Mouse (Mus musculus): Measurements from ENCODE around the gene Gprin1.
A peak's percentile ranks its signal among the peaks of the same experiment; 100 is the strongest.

The Gprin1 gene

GRCm38 (mm10) chr13:54736931-54737330 is 12.7 kb downstream of the Gprin1 start:
- DNase-seq (ENCODE audit: extremely low read depth, low read depth, low spot score) = no peak

GRCm38 (mm10) chr13:54726131-54726530 is 23.5 kb downstream of the Gprin1 start:
- DNase-seq (ENCODE audit: extremely low read depth, low read depth, low spot score) = no peak

DNA sequence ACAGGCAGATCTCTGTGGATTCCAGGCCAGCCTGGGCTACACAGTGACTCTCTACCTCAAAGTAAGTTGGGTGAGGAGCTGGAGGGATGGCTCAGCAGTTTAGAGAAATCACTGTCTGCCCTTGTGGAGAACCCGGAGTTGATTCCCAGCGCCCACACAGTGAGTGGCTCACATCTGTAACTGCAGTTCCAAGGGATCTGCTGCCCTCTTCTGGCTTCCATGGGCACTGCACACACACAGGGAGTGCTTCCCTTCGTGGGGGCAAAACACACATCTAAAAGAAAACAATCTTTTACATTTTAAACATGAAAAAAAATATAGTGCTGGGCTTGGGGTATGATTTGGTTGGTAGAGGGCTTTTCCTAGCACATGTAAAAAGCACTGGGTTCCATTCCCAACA is 26.5 kb downstream of the Gprin1 start:
- DNase-seq (ENCODE audit: extremely low read depth, low read depth, low spot score) = no peak

DNA sequence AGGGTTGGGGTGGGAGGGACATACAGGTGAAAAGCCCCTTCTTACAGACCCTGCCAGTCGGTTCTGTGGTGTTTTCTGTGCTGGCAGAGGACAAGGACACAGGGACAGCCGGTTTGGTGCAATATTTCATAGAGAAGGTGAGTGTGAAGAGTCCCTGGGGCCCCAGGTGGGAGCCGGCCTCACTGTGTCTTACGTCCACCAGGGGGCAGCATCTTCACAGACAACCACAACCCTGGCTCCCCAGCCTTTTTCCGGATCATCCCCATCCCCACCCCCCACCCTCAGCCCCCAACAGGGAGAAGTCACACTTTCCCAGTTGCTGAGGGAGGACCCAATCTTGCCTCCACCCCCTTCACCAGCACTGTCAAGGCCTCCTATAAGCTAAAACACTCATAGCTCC is 32.8 kb downstream of the Gprin1 start:
- no peak for DNase-seq (ENCODE audit: extremely low read depth, low read depth, low spot score)

GRCm38 (mm10) chr13:54714996-54715395 is 34.7 kb downstream of the Gprin1 start:
- DNase-seq (ENCODE audit: extremely low read depth, low read depth, low spot score) = no peak

DNA sequence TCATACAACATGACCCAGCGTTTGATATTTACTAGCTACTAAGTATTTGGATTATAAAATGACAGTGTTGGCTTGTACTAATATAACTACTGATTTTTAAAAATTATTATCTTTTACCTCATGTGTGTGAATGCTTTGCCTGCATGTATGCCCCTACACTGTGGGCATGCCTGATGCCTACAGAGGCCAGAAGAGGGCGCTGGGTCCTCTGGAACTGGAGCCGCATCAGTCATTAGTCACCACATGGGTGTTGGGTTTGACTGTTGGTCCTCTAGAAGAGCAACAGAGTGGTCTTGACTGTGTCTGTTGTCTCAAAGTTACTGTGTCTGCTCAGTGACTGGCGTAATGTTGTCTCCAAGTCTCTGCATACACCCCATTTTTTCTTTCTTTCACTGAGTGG is 35.3 kb downstream of the Gprin1 start:
- no peak for DNase-seq (ENCODE audit: extremely low read depth, low read depth, low spot score)

- DNase-seq (ENCODE audit: extremely low read depth, low read depth, low spot score) = no peak
These were observed 38.8 kb downstream of the Gprin1 start for GRCm38 (mm10) chr13:54710866-54711265.

GRCm38 (mm10) chr13:54704890-54705289 is 44.8 kb downstream of the Gprin1 start:
- DNase-seq (ENCODE audit: extremely low read depth, low read depth, low spot score) = no peak

DNA sequence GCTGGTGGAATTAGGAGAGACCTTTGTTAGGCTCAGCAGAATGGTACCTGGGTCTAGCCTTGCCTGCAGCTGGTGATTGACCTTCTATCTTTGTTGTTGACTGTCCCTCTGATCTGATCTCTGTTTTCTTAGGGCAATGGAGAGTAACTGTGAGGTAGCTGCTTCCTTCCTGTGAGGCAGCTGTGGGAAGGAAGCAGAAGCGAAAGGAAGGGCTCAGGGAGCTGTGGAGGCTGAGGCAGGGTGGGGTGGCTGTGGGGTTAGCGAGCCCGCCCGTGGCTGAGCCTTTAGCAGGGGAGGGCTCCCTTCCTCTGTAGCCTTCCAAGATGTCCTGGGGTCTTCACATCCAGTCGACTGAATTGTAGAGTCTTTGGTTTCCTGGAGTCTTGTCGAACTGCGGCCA is 47.2 kb downstream of the Gprin1 start:
- no peak for DNase-seq (ENCODE audit: extremely low read depth, low read depth, low spot score)

- DNase-seq (ENCODE audit: extremely low read depth, low read depth, low spot score) = no peak
These were observed 48.4 kb downstream of the Gprin1 start, which contains the start of gene Cdhr2 for GRCm38 (mm10) chr13:54701243-54701642. Cdhr2 (plus strand) TSS chr13:54701461.

- DNase-seq (ENCODE audit: extremely low read depth, low read depth, low spot score) = no peak
These were observed 54.0 kb downstream of the Gprin1 start for GRCm38 (mm10) chr13:54695479-54696230.

- no peak for DNase-seq (ENCODE audit: extremely low read depth, low read depth, low spot score)
These were observed 55.2 kb downstream of the Gprin1 start for GRCm38 (mm10) chr13:54694348-54695060.

GRCm38 (mm10) chr13:54693558-54694347 is 55.9 kb downstream of the Gprin1 start, which contains the start of gene Rnf44:
Rnf44 (minus strand) TSS chr13:54693907.
- peak; percentile 59 for DNase-seq (ENCODE audit: extremely low read depth, low read depth, low spot score)

DNA sequence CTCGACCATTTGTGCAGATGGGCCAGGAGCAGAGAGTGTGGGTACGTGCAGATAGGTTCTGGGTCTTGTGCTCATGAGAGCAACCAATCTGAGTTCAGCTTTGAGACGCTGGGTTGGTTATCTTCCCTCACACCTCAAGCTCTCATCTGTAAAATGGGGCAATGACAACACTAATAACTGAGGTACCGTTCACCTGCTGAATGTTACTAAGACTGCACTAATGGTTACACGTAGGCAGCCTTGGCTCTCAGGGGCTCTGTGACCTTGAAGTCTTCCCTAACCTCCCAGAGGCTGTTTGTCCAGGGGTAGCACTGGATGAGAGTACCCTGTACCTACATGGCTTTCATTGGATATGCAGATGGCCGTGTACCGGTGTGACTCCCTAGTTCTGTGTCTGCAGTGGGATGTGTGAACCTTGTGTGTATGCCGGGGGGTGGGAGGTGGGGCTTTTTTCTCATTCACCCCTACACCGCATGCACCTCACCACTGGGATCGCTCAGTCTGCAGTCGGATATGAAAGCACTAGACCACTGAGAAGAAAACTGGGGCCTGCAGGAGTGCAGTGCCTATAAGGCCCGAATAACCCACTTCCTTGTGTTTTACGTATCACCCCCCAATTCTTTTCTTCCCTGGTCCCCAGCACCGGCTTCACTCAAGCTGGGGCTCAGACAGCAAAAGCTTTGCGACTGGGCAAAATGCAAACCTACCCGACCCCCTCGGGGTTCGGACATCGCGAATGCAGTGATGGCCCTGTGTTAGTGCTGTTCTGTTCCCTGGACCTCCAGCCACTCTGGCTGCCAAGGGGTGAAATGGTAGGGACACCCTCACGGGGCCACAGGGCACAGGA is 56.7 kb downstream of the Gprin1 start:
- no peak for DNase-seq (ENCODE audit: extremely low read depth, low read depth, low spot score)

GRCm38 (mm10) chr13:54691737-54692136 is 57.9 kb downstream of the Gprin1 start:
- no peak for DNase-seq (ENCODE audit: extremely low read depth, low read depth, low spot score)

GRCm38 (mm10) chr13:54690151-54690740 is 59.4 kb downstream of the Gprin1 start:
- DNase-seq (ENCODE audit: extremely low read depth, low read depth, low spot score) = no peak

GRCm38 (mm10) chr13:54687575-54688424 is 61.9 kb downstream of the Gprin1 start:
- peak; percentile 78 for DNase-seq (ENCODE audit: extremely low read depth, low read depth, low spot score)

- no peak for DNase-seq (ENCODE audit: extremely low read depth, low read depth, low spot score)
These were observed 62.6 kb downstream of the Gprin1 start for GRCm38 (mm10) chr13:54687096-54687495.

All from fat pad, adult 2 months (tissue).